Mouse (Mus musculus): ENCODE measurements at regions not wholly inside any gene's neighbourhood (a gene's known extent, or its start where the extent isn't known, plus 50 kb on each side); places are given as distances from the start of the nearest gene placed in this dataset.
A peak's percentile ranks its signal among the peaks of the same experiment; 100 is the strongest.

DNA sequence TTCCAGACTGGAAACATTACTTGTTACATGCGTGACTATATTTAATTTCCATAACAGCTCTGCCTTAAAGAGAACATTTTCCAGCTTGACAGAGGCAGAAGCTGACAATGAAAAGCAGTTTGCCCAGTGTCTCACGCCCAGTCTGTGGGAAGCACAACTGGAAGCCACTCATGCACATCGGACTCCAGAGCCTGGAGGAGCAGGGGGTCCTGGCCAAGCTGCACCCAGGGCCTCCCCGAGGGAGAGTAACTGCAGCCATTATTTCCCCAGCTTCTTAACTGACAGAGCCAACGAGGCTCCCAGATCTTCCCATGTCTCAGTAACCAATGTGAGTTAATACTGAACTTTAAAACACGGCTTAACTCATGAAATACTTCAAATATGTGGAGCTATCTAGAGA lies 223.5 kb downstream of the Opa1 start:
- no peak for DNase-seq

DNA sequence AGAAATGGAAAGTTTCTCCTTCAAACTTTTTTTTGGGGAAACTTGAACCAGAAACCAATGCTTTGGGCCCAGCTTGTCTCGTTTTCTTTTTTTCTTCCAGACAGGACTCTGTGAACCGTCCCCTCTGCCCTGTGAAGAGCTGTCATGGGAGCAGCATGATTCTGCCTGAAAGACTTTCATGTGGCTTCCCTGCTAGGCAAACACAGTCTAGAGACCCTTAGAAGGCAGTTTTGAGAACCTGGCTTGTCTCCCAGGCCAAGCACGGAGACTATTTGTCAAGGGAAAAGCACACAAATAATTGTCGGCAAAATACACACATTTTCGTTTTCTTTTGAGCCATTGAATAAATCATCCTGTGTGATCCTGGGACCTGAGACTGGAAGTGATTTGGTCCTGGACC lies 228.7 kb downstream of the Opa1 start:
- no peak for DNase-seq

DNA sequence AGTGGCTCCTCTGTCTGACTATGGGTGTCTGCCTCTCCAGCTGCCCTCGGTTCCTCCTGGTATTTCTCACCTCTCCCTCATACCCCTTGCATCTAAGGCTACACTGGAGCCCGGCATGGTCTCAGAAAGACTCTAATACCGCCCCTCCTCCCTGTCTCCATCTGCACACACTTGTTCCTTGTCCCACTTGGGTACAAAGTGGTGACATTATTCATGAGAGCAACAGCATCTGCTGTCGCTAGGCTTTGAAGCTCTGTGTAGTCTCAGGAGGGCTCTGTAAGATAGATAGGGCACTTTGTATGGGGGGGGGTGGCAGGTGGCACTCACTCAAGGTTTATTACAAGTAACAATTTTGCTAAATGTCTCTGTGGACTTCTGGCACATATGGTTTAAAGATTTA lies 229.7 kb downstream of the Opa1 start:
- no peak for DNase-seq

DNA sequence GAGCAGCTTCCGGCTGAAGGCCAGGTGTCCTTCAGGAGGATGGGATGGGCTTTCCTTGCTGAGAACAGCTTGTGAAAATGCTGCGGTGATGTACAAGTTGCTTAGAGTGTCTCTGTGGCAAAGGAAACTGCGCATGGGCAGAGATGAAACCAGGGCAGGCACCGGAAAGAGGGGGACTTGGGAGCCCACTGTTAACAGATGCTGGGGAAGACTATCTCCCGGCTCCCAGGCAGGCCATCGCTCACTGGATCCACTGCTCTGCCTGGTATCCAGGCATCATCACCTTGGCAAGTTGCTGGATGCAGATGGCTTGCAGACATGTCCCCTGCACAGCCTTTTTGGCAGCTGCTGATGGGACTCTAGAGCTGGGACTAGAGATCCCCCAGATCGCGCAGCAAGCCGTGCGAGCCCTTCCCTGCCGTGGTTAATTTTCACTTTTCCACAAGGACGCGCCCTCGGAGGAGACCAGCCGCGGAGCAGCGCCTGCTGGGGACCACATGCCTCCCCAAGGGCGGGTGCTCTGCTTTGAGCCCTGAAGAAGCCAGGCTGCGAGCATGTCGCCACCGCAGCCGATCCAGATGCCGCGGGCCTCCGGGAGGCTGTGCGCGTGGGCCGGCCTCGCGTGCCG lies 234.4 kb downstream of the Opa1 start:
- peak; percentile 69 for DNase-seq

DNA sequence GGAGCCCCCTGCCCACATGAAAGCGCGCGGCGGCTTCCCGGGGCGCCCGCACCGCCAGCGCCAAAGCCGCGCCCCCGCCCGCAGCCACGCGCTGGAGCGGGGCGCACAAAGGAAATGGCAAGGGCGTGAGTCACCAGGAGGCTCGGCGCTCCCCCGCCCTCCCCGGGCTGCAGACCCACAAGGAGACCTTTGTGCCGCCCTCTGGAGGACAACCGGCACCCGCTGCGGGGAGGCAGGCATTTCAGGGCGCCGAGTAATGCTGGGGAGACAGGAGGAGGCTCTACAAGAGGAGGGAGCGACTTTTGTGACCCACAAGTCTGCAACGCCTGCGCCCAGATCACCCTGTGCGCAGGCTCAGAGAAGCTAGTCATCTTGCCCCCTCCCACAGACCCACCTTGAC lies 234.9 kb downstream of the Opa1 start:
- peak; percentile 94 for DNase-seq

DNA sequence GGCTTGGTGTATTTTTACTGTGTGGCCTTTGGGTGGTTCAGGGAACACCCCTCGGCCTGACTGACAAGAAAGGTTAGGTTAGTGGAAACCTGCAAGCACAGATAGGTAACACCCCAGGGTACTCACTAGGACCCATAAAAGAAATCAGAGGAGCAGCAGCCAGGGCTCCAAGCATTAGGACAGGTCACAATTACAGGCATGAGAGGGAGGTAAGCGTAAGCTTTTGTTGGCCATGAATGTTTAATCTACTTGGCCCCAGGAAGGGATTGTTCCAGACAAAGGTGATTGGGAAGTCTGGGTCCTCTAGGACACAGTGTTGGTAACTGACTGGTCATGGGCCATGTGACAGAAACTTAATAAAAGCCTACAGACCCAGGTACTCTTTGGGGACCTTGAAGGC lies 235.5 kb downstream of the Opa1 start:
- no peak for DNase-seq

DNA sequence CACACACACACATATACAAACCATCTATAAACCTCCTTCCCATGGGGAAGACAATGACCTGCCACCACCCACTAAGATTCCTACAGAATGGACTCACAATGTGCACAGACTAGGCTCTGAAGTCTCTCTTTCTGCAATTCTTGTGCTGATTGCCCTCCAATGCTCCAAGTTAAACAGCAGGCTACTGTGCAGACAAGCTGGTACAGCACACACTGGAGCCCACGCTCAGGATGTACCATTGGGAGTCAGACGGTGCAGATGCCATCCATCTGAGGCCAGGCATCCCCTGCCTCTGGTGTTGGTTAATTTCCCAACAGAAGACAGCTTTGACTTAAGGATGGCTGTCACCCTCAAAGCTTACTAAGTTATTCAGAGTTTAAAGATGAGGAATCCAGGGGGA lies 236.1 kb downstream of the Opa1 start:
- no peak for DNase-seq

DNA sequence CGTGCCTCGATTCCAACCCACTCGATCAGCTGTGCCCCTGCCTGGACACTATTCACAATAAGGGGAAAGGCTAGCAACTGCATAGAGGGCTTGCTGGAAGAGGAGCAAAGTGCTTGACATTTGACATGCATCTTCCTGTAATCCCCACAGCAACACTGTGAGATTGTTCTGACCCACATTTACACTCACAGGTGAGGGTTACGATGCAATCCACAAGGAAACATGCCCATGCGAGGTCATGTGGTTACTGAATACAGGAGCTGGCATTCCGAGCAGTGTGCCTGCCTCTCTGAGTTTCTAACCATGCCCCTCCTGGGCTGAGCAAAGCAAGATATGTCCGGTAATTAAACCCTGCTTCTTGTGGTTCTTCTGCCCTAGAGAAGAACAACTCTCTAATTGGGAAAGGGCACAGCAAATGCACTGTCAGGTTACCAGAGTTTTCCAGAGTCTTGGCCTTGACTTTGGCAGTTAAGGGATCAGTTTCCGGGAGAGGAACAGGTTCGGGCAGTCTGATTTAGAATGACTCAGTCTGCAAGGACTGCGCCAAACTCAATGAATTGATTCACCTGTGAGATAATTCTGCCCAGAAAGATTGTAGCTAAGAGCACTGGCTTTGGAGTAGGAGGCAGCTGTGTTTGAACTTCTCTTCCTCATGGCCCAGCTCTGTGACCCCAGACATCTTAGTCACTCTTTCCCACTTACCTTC lies 236.7 kb downstream of the Opa1 start:
- DNase-seq: no peak

DNA sequence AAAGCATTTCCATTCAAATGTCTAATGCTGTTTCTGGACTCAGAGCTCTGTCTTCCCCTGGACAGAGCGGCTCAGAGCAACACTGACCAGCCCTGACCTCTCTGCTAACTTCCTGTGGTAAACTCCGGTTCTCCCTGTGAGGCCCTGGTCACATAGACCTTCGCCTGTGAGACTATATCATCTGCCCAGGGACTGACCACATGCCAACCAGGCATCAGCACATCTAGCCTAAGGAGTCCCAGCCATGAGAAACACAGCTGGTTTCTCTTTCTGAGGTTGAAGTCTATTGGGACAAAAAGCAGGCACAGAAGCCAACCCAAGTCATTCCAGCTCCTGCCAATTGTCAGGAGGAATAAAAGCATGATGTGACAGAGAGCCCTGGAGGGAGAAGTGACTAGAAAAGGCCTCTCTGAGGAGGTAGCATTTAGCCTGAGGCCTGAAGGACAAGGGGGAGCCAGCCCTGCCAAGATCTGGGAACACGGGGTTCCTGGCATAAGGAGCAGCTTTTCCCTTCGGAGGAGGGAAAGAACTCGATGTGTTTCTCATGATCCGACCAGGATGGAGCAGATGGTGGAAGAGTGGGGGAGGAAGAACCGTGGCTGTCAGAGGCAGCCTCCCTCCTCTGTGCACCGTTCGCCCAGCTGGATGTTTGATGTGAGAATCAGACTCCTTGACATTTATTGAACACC lies 237.7 kb downstream of the Opa1 start:
- DNase-seq: no peak

DNA sequence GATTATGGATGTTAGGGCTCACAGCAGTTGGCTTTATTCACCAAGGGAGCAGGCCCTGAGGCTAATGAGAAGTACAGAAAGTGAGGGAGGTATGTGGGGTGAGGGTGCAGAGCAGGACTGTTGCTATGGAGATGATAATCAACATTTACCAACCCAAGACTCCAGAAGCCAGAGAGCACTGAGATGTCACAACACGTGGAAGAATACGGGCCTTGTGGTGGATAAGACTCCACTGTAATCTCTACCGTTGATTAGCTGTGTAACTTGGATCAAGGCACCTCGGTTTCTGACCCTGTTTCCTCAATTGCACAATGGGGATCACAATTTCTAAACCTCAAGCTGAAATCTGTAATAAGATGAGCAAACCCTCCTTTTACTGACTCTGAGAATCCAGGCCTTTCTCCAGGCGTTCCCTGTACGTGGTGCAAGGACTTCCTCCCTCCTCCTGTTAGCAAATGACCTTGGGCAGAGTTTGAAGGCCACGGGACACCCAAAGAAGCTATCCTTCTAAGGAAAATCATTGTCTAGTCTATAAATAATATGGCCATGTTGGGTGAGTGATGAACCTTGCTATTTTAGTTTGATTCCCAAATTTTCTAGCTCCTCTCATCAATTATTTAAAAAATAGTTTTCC lies 239.8 kb downstream of the Opa1 start:
- no peak for DNase-seq

DNA sequence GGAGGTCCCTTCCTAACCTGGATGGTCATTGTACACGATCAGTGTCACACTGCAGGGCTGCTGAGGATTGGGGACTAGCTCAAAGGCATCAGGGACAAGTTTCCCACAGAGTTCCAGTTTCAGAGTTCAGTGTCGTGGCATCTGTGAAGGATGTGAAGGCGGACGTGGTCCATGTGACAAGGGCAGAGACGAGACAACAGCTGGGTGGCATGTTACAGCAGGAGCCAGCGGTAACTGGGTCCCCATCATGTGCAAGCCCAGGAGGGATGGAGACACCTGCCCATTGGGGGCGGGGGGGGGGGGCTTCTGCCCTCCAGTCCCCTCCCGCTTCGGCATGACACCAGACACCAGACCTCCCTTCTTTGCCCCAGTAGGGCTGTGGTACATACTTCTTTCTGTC lies 241.6 kb downstream of the Opa1 start:
- DNase-seq: no peak

DNA sequence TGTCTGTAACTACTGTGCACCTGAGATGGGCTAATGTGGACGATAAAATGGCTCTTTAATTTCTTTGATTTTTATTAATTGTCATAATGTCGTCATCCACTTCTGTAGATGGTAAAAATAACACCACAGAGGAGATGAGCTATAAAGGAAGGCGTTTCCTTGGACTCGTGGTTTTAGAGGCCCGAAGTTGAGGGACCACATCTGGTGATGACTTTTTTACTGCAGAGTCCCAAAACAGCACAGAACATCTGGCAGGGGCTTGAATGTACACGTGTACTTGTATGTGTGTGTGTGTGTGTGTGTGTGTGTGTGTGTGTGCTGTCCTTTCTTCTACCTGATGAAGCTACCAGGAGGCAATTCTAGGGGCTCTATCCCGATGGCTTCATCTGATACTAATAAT lies 242.1 kb upstream of the Hes1 start:
- DNase-seq: no peak

DNA sequence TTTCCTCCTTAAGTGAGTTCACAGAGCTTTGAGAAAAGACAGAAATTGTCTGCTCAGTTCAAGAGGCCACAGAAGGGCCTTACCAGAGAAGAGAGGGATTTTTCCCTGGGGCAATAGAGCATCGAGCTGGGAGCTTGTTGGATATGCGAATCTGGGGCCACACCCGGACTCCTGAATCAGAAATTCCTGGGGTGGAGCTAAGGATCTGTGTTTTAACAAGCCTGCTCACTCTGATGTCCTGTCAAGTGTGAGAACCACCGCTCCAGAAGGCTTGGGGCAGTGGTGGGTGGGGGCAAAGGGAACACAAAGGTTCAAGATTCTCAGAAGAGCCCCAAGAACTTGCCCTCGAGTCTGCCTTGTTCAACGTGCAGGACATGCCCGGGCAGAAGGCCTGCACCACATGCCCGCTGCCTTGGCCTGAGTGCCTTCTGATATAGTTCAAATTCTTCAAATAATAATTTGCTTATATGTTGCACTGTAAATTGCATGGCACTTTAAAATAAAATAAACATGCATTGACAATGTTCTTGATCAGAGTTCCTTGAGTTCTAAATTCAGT lies 241.3 kb upstream of the Hes1 start:
- no peak for DNase-seq

DNA sequence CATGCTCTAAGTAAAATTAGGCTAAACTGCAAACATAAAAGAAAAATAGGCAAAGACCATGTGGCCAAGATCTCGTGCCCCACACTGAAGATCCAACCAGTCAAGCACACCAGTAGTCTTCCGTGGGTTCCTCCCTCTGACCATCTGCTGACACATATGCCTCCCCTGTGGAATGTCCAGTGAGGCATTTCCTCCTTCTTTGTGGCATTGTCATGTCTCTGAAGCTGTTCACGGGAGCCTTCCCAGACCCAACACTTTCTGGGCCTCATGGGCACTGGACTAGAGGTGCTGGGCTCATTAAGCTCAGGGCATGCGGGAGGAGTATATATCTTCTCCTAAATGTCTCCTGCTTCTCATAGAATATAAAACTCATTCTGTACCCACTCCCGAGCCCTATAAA lies 237.3 kb upstream of the Hes1 start:
- no peak for DNase-seq

DNA sequence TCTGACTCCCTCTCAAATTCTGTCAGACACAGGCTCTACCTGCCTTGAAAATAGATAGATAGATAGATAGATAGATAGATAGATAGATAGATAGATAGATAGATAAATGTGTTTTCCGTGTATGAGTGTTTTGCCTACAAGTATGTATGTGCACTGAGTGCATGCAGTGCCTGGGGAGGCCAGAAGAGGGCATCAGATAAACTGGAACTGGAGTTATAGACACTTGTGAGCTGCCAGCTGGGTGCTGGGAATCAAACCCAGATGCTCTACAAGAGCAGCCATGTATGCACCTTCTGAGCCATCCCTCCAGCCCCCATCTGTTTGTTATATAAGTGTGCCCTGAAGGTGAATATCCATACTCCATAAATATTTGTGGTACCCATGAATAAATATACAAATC lies 236.4 kb upstream of the Hes1 start:
- DNase-seq: no peak

DNA sequence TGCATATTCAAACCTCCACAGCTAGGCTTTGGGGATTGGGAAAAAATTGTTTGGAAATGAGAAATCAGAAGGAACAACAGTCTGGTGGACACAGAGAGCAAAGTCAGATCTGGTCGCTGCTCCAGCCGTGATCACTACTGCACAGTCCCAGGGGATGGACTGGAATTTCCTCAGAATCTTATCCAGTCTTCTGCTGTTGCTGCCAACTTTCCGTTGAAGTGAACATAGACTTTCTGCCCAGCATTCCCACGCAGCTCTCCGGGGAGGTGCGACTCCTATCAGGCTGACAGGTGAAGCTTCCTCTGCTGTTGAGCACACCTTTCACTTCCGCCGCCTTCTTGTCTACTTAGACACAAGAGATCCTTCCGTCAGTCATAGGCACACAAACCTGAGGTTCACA lies 234.7 kb upstream of the Hes1 start:
- no peak for DNase-seq

DNA sequence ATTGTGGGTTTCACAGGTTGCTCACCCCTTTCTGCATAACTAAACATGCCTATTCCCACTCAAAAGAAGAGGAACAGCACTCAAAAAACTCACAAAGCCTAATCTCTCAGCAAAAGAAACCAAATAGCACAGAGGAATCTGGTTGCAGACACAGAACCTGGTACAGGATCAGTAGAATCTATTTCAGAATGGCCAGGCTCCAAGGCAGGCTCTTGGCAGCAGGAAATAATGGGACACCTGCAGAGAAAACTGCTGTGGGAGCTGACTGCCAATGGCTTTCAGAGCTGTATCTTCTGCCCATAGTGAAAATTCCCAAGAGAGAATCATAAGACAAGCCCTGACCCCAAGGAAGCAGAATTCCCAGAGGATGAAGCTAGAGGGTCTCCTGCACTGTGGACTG lies 234.1 kb upstream of the Hes1 start:
- DNase-seq: no peak

DNA sequence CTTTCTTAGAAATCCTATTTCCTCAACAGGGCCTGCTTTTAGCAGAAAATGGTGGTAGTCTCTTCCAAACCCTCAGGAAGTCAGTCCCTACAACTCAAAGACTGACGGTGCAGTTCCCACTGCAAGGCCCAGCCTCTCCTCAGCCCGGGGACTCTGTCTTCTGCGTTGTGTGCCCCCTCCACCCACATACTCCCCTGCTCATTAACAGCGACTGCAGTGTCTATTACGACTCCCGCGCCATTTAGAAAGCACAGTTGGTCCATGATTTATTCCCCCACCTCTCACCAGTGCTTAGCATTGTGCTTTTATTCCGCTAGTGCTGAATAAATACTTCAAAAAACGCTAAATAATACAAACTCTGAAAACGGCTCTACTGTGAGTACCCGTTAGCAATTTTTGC lies 230.9 kb upstream of the Hes1 start:
- no peak for DNase-seq

DNA sequence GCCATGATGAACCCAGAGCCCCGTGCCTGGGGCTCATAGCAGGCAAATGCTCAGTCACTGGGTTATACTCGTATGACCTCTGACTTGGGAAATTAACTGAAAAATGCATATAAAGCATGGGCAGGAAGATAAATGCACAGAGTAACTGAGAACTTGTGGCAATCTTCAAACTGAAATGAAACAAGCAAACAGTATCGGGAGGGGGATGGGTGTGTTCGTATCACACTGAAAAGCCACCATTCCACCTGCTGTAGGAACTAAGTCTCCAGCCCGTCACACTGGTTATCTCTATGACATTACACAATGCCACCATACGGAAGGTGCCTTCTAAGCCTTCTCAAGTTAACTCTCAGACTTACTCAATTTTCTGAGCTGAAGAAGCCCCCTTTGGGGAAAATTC lies 230.3 kb upstream of the Hes1 start:
- DNase-seq: no peak

DNA sequence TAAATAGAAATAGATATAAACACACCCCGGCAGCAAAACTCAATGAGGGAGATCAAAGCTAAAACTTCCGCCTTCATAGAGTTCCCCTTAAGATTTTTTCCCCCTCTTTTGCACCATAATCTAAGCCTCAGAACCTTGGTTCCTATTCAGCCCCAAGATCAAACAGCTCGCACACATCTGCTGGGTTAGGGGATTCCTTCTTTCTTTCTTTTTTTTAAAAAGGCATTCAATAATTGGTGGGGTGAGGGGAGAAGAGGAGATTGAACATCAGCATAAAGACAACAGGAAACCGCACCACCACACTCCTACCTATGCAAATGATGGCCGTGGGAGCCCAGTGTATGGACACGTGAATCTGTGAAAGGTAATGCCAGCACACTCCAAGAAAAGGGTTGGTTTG lies 229.5 kb upstream of the Hes1 start:
- DNase-seq: no peak

DNA sequence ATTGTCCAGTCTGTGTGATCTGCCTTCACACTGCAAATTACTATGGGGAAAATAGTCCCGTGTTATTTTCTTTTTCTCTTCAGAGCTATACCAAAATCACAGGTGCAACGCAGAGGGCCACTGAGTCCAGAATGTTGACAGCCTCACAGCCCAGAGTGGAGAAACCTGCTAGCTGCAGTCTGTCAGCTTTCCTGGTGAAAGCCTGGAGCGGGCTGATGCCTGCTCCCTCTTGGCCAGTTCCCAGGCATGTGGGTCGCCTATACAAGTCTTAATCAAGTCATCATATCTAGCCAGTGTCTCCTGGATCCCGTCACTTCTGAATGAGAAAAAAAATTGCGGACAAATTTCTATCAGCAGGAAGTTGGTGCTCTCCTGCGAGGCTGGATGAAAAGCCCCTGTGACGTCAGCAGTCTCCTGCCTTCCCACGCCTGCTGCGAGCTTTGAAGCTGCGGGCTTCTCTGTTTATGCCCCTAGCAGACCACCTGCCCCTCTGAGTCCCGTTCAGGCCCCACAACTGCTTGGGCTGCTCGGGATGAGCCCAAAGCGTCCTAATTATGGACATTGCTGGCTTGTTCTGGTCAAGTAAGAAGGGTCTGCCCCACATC lies 227.1 kb upstream of the Hes1 start:
- peak; percentile 63 for DNase-seq

DNA sequence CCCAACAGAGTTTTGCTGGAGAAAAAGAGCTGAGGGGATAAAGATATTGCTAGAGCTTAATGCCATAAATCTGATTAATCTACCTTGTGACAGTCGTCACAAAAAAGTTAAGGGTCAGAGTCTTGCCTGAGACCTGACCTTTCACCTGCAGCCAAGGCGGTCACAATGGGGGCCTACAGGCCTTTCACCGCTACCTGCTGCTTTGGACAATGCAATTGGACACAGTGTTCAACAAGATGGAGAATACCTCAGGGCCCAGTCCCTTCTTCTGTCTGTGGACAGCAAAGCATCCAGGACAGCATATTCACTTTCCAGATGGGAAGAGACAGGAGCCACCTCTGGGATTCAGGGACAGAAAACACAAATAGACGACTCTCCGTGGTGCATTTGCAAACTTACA lies 226.3 kb upstream of the Hes1 start:
- DNase-seq: no peak

DNA sequence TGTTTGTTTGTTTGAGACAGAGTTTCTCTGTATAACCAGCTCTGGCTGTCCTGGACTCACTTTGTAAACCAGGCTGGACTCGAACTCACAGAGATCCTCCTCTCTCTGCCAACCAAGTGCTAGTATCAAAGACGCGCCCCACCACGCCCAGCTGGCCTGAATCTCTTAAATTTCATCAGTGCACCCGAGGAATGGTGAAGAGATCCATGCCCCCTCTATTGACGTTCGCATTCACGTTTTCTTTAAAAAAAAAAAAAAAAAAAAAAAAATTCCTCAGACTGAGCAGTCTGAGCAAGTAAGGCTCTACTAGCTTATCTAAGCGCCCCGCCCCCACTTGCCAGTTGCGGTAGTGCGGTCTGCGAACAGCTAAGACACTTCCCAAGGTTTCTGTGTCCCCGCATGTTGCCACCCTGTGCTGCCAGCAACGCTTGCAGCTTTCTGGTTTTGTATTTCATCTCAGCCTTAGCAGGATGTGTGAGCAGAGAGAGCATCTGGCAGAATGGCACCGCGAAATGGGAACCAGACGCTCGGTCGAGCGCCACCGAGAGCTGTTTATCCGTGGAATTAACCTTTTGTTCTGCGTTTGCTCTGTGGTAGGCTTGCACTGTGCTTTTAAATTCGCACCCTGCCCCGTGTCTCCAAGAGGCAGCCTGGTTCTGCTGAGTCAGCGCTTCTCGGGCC lies 225.1 kb upstream of the Hes1 start:
- peak; percentile 82 for DNase-seq

Data from thymus, postnatal 14 days (tissue).